Mouse (Mus musculus) liver, embryonic 16.5 days (tissue): ENCODE results near the gene 2610528A11Rik. TPM values are rescaled to one million over a fixed set of nuclear protein-coding genes. Genes with fewer than 3 reads are reported as not detected.

Experiments used
- ATAC-seq: fragments of 200-750 bp; cut with Nextera tagmentation; 2 replicates; pipeline ENCODE4 v1.8.0; 2017; ENCODE audit warnings: low read depth, mild to moderate bottlenecking, moderate number of reproducible peaks, moderate library complexity
- H3K27ac ChIP-seq: fragments of 300-500 bp; sonication (generic); 2 replicates; pipeline ENCODE4 v1.5.1; 2014; ENCODE audit warnings: mild to moderate bottlenecking, low read length
- H3K27me3 ChIP-seq: fragments of 300-500 bp; sonication (generic); 2 replicates; pipeline ENCODE4 v1.6.1; 2014; ENCODE audit warnings: low read depth, low read length, mixed read lengths; ENCODE audit not compliant: control insufficient read depth, insufficient read depth
- H3K36me3 ChIP-seq: fragments of 300-500 bp; sonication (generic); 2 replicates; pipeline ENCODE4 v1.6.1; 2014; ENCODE audit warnings: mild to moderate bottlenecking; ENCODE audit not compliant: control insufficient read depth, insufficient read depth
- H3K4me1 ChIP-seq: fragments of 300-500 bp; sonication (generic); 2 replicates; pipeline ENCODE4 v1.6.1; 2014; ENCODE audit warnings: low read depth, low read length, mixed read lengths; ENCODE audit not compliant: control insufficient read depth
- H3K4me2 ChIP-seq: fragments of 300-500 bp; sonication (generic); 2 replicates; pipeline ENCODE4 v1.6.1; 2014; ENCODE audit warnings: low read depth, low read length, mixed read lengths
- H3K4me3 ChIP-seq: fragments of 300-500 bp; sonication (generic); 2 replicates; pipeline ENCODE4 v1.5.1; 2014; ENCODE audit warnings: low read depth, mild to moderate bottlenecking, low read length
- H3K9ac ChIP-seq: fragments of 300-500 bp; sonication (generic); 2 replicates; pipeline ENCODE4 v1.6.1; 2014; ENCODE audit warnings: low read depth, low read length
- H3K9me3 ChIP-seq: fragments of 300-500 bp; sonication (generic); replicated peaks from 2 replicates; pipeline ENCODE4 v1.6.1; 2016; ENCODE audit warnings: low read length; ENCODE audit not compliant: control insufficient read depth
- WGBS: fragments of 180-500 bp; shearing (Covaris S2); extraction: QIAGEN DNeasy Blood & Tissue Kit; methylation state at CpG from one replicate; pipeline ENCODE4 v1.1.7; 2014; ENCODE audit not compliant: insufficient replicate concordance; 5-methylcytosine and 5-hydroxymethylcytosine counted together
- polyA plus RNA-seq: library from polyadenylated mRNA; unstranded; fragments of >200 nt; fragmentation: Nextera tagmentation; extraction: Ambion mirVana; gene quantifications from 2 replicates; pipeline ENCODE4 v1.2.1, GENCODE M21; 2015

Gene 2610528A11Rik
- polyA plus RNA-seq, 1 experiment from 2014 or later, result 0.41 TPM

DNA sequence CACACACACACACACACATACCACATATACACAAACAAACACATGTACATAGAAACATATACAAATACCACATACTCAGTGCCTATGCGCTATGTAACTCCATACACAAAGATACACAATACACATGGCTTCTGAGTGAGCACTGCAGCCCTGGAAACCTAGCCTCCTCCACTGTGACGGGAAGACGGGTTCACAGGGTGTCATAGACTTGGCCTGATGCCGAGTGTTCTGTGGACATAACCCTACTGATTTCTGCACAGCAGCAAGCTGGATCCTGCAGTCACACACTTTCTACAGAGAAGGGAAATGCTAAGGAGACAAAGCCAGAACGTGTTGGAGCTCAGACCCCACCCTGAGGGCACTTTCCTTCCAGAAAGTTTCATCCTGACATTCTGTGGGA, 9.1 kb downstream of the 2610528A11Rik start:
- no peak overlapping the region for H3K4me2 ChIP-seq
- H3K27me3 ChIP-seq, result no peaks in the 10 kb centered on the region
- H3K9ac ChIP-seq, result no peak overlapping the region
- no peak overlapping the region for H3K27ac ChIP-seq
- H3K4me3 ChIP-seq, result no peak overlapping the region
- no peaks in the 10 kb centered on the region for H3K36me3 ChIP-seq
- 41% methylated on average over 5 of the region's 5 CpGs for WGBS
- H3K9me3 ChIP-seq, result no peaks in the 10 kb centered on the region
- 0 out of 2 replicates have a peak, but pooled peaks have one; percentile 50 for ATAC-seq
- no peaks in the 10 kb centered on the region for H3K4me1 ChIP-seq

DNA sequence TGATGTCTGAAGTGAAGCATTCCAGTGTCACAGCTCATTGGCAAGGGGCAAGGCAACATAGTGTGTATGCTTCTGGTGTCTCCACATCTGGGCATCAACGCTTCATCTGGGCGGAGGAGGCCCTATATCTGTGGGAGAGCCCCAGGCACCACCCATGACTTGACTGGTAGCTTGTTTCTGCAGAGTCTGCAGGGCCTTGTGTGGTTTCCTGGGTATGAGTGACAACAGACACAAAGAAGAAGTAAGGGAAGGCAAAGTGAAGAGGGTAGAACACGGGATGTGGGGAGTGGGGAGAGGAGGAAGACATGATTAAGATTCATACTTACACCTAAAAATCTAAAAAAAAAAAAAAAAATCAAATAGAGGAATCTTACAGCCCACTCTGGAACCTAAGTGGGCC, 11.3 kb downstream of the 2610528A11Rik start:
- Histone ChIP-seq H3K27ac (no peak overlapping the region), H3K9ac (no peak overlapping the region), H3K4me2 (no peak overlapping the region), H3K27me3 (peaks cover 17% of the 10 kb centered on the region), H3K9me3 (no peaks in the 10 kb centered on the region), H3K4me1 (no peaks in the 10 kb centered on the region), H3K36me3 (no peaks in the 10 kb centered on the region), H3K4me3 (no peak overlapping the region)
- ATAC-seq, result no peak
- 37% methylated on average over 3 of the region's 3 CpGs for WGBS

GRCm38 (mm10) chr14:37101531-37101930, 12.3 kb downstream of the 2610528A11Rik start:
- 55% methylated on average over 5 of the region's 5 CpGs for WGBS
- Histone ChIP-seq H3K4me1 (no peaks in the 10 kb centered on the region), H3K27me3 (peaks cover 19% of the 10 kb centered on the region), H3K4me2 (no peak overlapping the region), H3K27ac (no peak overlapping the region), H3K36me3 (no peaks in the 10 kb centered on the region), H3K9ac (no peak overlapping the region), H3K9me3 (no peaks in the 10 kb centered on the region), H3K4me3 (no peak overlapping the region)
- no peak for ATAC-seq

- Histone ChIP-seq H3K27me3 (peaks cover 19% of the 10 kb centered on the region), H3K4me1 (no peaks in the 10 kb centered on the region), H3K4me3 (no peak within 1 kb of the TSS), H3K9ac (no peak within 1 kb of the TSS), H3K36me3 (no peaks in the 10 kb centered on the region), H3K27ac (no peak within 1 kb of the TSS), H3K4me2 (peak within 1 kb of the TSS; percentile 27), H3K9me3 (no peaks in the 10 kb centered on the region)
- ATAC-seq, result no peak
- WGBS, result 2% methylated on average over 26 of the region's 30 CpGs
Observed at GRCm38 (mm10) chr14:37097956-37098530, 15.8 kb downstream of the 2610528A11Rik start, which contains the start of gene Cdhr1. Gene Cdhr1, minus strand, starts transcription at chr14:37098347.

- Histone ChIP-seq H3K9ac (no peak overlapping the region), H3K27ac (no peak overlapping the region), H3K36me3 (no peaks in the 10 kb centered on the region), H3K9me3 (no peaks in the 10 kb centered on the region), H3K27me3 (peaks cover 19% of the 10 kb centered on the region), H3K4me2 (no peak overlapping the region), H3K4me1 (no peaks in the 10 kb centered on the region), H3K4me3 (no peak overlapping the region)
- WGBS, result 63% methylated on average over 4 of the region's 4 CpGs
- ATAC-seq, result no peak
Observed at GRCm38 (mm10) chr14:37095556-37095955, 18.3 kb downstream of the 2610528A11Rik start.

DNA sequence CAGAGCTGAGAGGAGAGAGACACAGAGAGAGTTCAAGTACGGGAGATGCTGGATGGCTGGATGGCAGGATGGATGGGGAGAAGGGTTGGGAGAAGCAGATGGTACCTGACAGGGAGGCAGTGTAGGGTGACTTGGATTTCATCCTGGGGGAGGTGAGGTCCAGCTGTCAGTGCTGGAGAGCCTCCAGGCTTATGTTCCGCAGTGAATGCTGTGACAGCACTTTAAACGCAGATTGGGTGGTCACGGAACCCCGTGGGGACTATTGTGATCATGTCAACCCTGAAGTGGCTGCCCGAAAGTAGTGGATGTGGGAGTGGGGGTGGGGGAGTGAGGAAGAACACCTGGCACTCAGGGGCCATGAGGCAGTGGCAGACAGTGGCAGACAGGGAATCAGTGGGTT, 19.4 kb downstream of the 2610528A11Rik start:
- WGBS, result 54% methylated on average over 6 of the region's 6 CpGs
- ATAC-seq, result no peak

GRCm38 (mm10) chr14:37083755-37084154, 30.1 kb downstream of the 2610528A11Rik start:
- Histone ChIP-seq H3K27me3 (no peaks in the 10 kb centered on the region), H3K4me2 (no peak overlapping the region), H3K4me3 (no peak overlapping the region), H3K36me3 (no peaks in the 10 kb centered on the region), H3K4me1 (no peaks in the 10 kb centered on the region), H3K27ac (no peak overlapping the region), H3K9ac (no peak overlapping the region), H3K9me3 (no peaks in the 10 kb centered on the region)
- 26% methylated on average over 4 of the region's 4 CpGs for WGBS
- ATAC-seq, result no peak

More for the DNA sequence above, 19.4 kb downstream of the 2610528A11Rik start:
- no peak overlapping the region for H3K4me2 ChIP-seq
- no peaks in the 10 kb centered on the region for H3K9me3 ChIP-seq
- no peak overlapping the region for H3K9ac ChIP-seq
- H3K36me3 ChIP-seq, result no peaks in the 10 kb centered on the region
- H3K27ac ChIP-seq, result no peak overlapping the region
- H3K4me1 ChIP-seq, result no peaks in the 10 kb centered on the region
- H3K4me3 ChIP-seq, result no peak overlapping the region
- peaks cover 19% of the 10 kb centered on the region for H3K27me3 ChIP-seq

GRCm38 (mm10) chr14:37080724-37081123, 33.1 kb downstream of the 2610528A11Rik start:
- WGBS, result 41% methylated on average over 1 of the region's 1 CpGs
- no peak overlapping the region for H3K27ac ChIP-seq
- no peak overlapping the region for H3K4me2 ChIP-seq
- no peaks in the 10 kb centered on the region for H3K27me3 ChIP-seq
- H3K36me3 ChIP-seq, result no peaks in the 10 kb centered on the region
- H3K9ac ChIP-seq, result no peak overlapping the region
- no peak for ATAC-seq
- no peaks in the 10 kb centered on the region for H3K9me3 ChIP-seq
- no peaks in the 10 kb centered on the region for H3K4me1 ChIP-seq
- H3K4me3 ChIP-seq, result no peak overlapping the region

DNA sequence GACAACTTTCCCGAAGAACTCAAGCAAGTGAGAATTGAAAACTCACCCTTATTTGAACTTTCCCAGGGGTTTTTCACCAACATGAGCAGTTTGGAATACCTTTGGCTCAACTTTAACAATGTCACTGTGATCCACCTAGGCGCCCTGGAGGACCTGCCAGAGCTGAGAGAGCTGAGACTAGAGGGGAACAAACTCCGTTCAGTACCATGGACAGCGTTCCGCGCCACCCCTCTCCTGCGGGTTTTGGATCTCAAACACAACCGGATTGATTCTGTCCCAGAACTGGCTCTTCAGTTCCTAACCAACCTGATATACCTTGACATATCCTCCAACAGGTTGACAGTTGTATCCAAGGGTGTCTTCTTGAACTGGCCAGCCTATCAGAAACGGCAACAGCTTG, 45.3 kb downstream of the 2610528A11Rik start:
- no peak for ATAC-seq
- no peaks in the 10 kb centered on the region for H3K36me3 ChIP-seq
- no peak overlapping the region for H3K27ac ChIP-seq
- H3K9ac ChIP-seq, result no peak overlapping the region
- 14% methylated on average over 9 of the region's 9 CpGs for WGBS
- H3K9me3 ChIP-seq, result no peaks in the 10 kb centered on the region
- no peak overlapping the region for H3K4me3 ChIP-seq
- H3K4me1 ChIP-seq, result no peaks in the 10 kb centered on the region
- H3K4me2 ChIP-seq, result no peak overlapping the region
- H3K27me3 ChIP-seq, result no peaks in the 10 kb centered on the region
